Mouse (Mus musculus) heart, embryonic 13.5 days (tissue): Measurements from ENCODE around the gene Pcdh18. TPM values are rescaled to one million over a fixed set of nuclear protein-coding genes. Genes with fewer than 3 reads are reported as not detected.

Experiments
- ATAC-seq: fragments of 200-750 bp; cut with Nextera tagmentation; 2 replicates; pipeline ENCODE4 v1.8.0; 2017; ENCODE audit warnings: moderate TSS enrichment; ENCODE audit not compliant: insufficient number of reproducible peaks, low FRiP score, low TSS enrichment; ENCODE audit errors: extremely low read depth
- H3K27ac ChIP-seq: fragments of 300-500 bp; sonication (generic); replicated peaks from 2 replicates; pipeline ENCODE4 v1.5.1; 2015; ENCODE audit warnings: moderate library complexity, mild to moderate bottlenecking, inconsistent platforms
- H3K27me3 ChIP-seq: fragments of 300-500 bp; sonication (generic); replicated peaks from 2 replicates; pipeline ENCODE4 v1.6.1; 2015; ENCODE audit warnings: mild to moderate bottlenecking, inconsistent platforms
- H3K36me3 ChIP-seq: fragments of 300-500 bp; sonication (generic); 2 replicates; pipeline ENCODE4 v1.6.1; 2015; ENCODE audit warnings: mild to moderate bottlenecking, inconsistent platforms
- H3K4me1 ChIP-seq: fragments of 300-500 bp; sonication (generic); 2 replicates; pipeline ENCODE4 v1.6.1; 2015; ENCODE audit warnings: inconsistent platforms
- H3K4me2 ChIP-seq: fragments of 300-500 bp; sonication (generic); 2 replicates; pipeline ENCODE4 v1.6.1; 2015; ENCODE audit warnings: inconsistent platforms, mild to moderate bottlenecking, moderate library complexity
- H3K4me3 ChIP-seq: fragments of 300-500 bp; sonication (generic); 2 replicates; pipeline ENCODE4 v1.5.1; 2015; ENCODE audit warnings: moderate library complexity, mild to moderate bottlenecking, inconsistent platforms
- H3K9ac ChIP-seq: fragments of 300-500 bp; sonication (generic); 2 replicates; pipeline ENCODE4 v1.6.1; 2015; ENCODE audit warnings: inconsistent platforms, mild to moderate bottlenecking, moderate library complexity
- H3K9me3 ChIP-seq: fragments of 300-500 bp; sonication (generic); 2 replicates; pipeline ENCODE4 v1.6.1; 2016; ENCODE audit warnings: inconsistent platforms
- WGBS: fragments of 180-500 bp; shearing (Covaris S2); methylation state at CpG from one replicate; pipeline ENCODE4 v1.1.7; 2015; ENCODE audit warnings: mixed read lengths; 5-methylcytosine and 5-hydroxymethylcytosine counted together
- polyA plus RNA-seq: library from polyadenylated mRNA; unstranded; fragments of >200 nt; fragmentation: Nextera tagmentation; extraction: Ambion mirVana; gene quantifications from 2 replicates; pipeline ENCODE4 v1.2.1, GENCODE M21; 2015

Gene Pcdh18
- polyA plus RNA-seq, 1 experiment from 2014 or later: 21.9 TPM

- no peak overlapping the region for H3K27ac ChIP-seq
- WGBS: 65% methylated on average over 8 of the region's 8 CpGs
- ATAC-seq: no peak
- H3K36me3 ChIP-seq: peaks cover 90% of the 10 kb centered on the region
- H3K27me3 ChIP-seq: no peaks in the 10 kb centered on the region
- no peak overlapping the region for H3K4me2 ChIP-seq
- peaks cover 28% of the 10 kb centered on the region for H3K4me1 ChIP-seq
- no peaks in the 10 kb centered on the region for H3K9me3 ChIP-seq
- H3K4me3 ChIP-seq: no peak overlapping the region
- H3K9ac ChIP-seq: no peak overlapping the region
These were observed 7.4 kb downstream of the Pcdh18 start for GRCm38 (mm10) chr3:49749491-49750284.

GRCm38 (mm10) chr3:49748054-49748453, 9.1 kb downstream of the Pcdh18 start:
- Histone ChIP-seq H3K4me3 (no peak overlapping the region), H3K9ac (no peak overlapping the region), H3K4me1 (peaks cover 12% of the 10 kb centered on the region), H3K27ac (no peak overlapping the region), H3K9me3 (no peaks in the 10 kb centered on the region), H3K4me2 (no peak overlapping the region), H3K36me3 (peaks cover 87% of the 10 kb centered on the region), H3K27me3 (no peaks in the 10 kb centered on the region)
- no peak for ATAC-seq
- WGBS: 78% methylated on average over 1 of the region's 1 CpGs

GRCm38 (mm10) chr3:49739061-49739460, 18.1 kb downstream of the Pcdh18 start:
- no peak for ATAC-seq
- Histone ChIP-seq H3K4me3 (no peak overlapping the region), H3K4me1 (peaks cover 5% of the 10 kb centered on the region; the same call in 1 of the 2 replicates), H3K36me3 (peaks cover 9% of the 10 kb centered on the region), H3K27me3 (no peaks in the 10 kb centered on the region), H3K4me2 (no peak overlapping the region), H3K9me3 (no peaks in the 10 kb centered on the region; the same call in 1 of the 2 replicates), H3K9ac (no peak overlapping the region), H3K27ac (no peak overlapping the region)
- 26% methylated on average over 2 of the region's 2 CpGs for WGBS

- no peak overlapping the region for H3K4me2 ChIP-seq
- H3K4me1 ChIP-seq: peaks cover 5% of the 10 kb centered on the region; the same call in 1 of the 2 replicates
- no peak for ATAC-seq
- no peak overlapping the region for H3K4me3 ChIP-seq
- no peak overlapping the region for H3K9ac ChIP-seq
- H3K9me3 ChIP-seq: no peaks in the 10 kb centered on the region; the same call in 1 of the 2 replicates
- H3K27me3 ChIP-seq: no peaks in the 10 kb centered on the region
- peaks cover 4% of the 10 kb centered on the region for H3K36me3 ChIP-seq
- H3K27ac ChIP-seq: no peak overlapping the region
These were observed 18.6 kb downstream of the Pcdh18 start for GRCm38 (mm10) chr3:49738531-49738930.

- H3K36me3 ChIP-seq: no peaks in the 10 kb centered on the region
- no peak overlapping the region for H3K4me3 ChIP-seq
- H3K9me3 ChIP-seq: no peaks in the 10 kb centered on the region
- H3K4me1 ChIP-seq: no peaks in the 10 kb centered on the region
- H3K9ac ChIP-seq: no peak overlapping the region
- 75% methylated on average over 2 of the region's 2 CpGs for WGBS
- no peaks in the 10 kb centered on the region for H3K27me3 ChIP-seq
- ATAC-seq: no peak
- no peak overlapping the region for H3K4me2 ChIP-seq
- no peak overlapping the region for H3K27ac ChIP-seq
These were observed 50.6 kb downstream of the Pcdh18 start for GRCm38 (mm10) chr3:49706503-49706902.

- no peaks in the 10 kb centered on the region for H3K9me3 ChIP-seq
- H3K4me2 ChIP-seq: no peak overlapping the region
- H3K4me3 ChIP-seq: no peak overlapping the region
- 53% methylated on average over 2 of the region's 2 CpGs for WGBS
- no peak overlapping the region for H3K27ac ChIP-seq
- H3K4me1 ChIP-seq: no peaks in the 10 kb centered on the region
- no peak for ATAC-seq
- H3K36me3 ChIP-seq: no peaks in the 10 kb centered on the region
- H3K9ac ChIP-seq: no peak overlapping the region
- H3K27me3 ChIP-seq: no peaks in the 10 kb centered on the region
These were observed 57.2 kb downstream of the Pcdh18 start for GRCm38 (mm10) chr3:49699951-49700350.
